Mouse (Mus musculus) skeletal muscle tissue, adult 2 months (tissue): ENCODE measurements around the gene Scai.
"Not testable (repeated sequence)": the region's sequence is repeated elsewhere in the genome, so short reads cannot be mapped to it uniquely, and the experiment has no call there.

Experiments
- DNase-seq: peaks from one replicate; pipeline ENCODE4 v3.0.0-alpha.2; 2012; ENCODE audit warnings: low read depth, low spot score

The Scai gene

DNA sequence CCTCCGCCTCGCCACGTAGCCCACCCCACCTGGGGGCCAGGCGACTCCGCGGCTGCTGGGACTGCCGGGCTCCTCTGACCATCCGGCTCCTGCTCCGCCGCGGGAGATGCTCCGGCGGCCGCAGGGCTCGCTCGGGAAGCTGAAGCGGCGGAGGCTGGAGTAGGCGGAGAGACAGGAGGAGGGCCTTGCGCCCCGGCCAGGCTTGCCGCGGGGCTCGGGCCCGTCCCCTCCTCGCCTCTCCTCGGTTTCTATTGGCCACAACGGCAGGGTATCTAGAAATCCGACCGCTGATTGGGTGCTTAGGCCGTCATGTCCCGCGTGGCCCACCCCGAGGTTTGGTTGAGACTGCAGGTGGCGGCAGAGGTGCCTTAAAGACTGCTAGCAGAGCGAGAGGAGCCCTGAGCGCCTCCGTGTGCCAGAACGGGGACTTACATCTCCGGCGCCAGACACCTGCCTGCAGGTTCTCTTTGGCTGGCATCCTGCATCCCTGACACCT lies at the start of gene Scai:
Scai (minus strand) TSS at position 174 of the 496 bp plus-strand sequence.
- peak; percentile 96 for DNase-seq

DNA sequence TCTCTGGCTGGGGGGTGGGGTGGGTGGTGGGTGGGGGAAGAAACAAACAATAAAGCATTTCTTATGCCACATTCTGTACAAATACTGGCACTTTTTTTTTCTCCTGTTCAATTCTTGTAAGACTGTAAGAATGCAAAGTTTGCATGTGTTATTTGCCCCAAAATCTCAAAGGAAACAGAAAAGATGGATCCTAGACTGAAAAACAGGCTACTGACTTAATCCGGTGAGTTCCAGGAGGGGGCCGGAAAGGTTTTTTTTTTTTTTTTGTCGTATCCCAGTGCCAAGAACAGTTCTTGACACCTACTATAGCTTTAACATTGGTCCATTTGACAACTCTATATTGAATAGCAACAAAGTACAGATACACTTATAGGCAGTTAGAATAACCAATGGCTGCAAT lies 36.2 kb upstream of the Scai start:
- no peak for DNase-seq

DNA sequence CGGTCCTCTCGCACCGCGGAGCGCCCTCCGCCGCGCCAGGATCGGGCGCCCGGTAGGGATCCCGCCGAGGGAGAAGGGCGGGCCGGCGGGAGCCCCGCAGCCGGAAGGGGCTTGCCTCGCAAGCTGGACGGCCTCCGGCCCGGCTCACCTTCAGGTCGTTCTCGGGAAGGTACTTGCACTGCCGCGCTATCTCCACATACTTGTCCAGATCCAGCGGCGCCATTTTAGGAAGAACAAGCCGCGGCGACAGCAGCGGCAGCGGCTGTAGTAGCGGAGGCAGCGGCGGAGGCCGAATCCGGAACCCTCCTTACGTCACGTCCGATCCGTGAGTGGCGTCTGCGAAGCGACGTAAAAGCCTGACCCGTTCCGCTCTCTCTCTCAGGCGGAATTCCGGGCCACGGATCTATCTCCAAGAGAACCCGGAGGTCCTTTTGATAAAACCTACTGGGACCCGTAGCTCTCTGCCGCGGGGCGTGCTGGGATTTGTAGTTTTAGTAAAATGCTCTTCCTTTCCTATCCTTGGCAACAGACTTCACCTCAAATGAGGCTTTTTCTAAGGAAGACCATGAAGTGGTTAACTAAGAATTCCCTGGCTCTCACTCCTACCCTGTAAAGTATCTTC lies 35.6 kb upstream of the Scai start, which contains the start of gene Ppp6c:
Ppp6c (minus strand) TSS at position 433 of the 622 bp plus-strand sequence.
- DNase-seq = peak; percentile 95

DNA sequence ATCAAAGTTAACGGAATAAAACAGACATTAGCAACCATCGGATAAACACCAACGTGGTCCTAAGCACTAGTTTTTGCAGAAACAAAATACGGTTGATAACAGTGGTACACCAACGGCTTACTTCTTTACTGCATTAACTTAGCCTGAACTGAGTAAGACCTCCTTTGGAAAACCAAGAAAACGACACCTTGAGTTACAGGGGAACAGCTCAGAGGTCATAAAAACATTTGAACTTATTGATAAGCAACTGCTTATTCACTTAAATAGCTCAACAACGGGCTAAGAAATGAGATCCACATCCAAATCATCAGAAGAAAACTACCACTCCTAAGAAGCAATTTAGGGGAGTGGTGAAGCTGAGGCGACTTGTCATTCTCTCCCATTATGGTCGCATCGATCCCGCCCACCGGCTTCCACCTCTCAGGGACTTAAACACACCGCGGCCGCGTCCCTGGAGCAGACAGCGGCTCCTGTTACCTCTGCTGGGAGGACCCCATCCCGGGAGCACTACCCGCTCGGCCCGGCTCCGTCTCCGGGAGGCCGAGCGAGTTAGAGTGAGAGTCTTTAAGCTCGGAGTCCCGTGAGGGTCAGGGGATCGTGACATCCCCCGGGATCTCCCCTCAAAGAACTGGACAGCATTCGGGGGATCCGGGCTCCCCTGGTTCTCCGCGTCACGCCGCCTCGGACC lies 34.9 kb upstream of the Scai start:
- not testable (repeated sequence) for DNase-seq

DNA sequence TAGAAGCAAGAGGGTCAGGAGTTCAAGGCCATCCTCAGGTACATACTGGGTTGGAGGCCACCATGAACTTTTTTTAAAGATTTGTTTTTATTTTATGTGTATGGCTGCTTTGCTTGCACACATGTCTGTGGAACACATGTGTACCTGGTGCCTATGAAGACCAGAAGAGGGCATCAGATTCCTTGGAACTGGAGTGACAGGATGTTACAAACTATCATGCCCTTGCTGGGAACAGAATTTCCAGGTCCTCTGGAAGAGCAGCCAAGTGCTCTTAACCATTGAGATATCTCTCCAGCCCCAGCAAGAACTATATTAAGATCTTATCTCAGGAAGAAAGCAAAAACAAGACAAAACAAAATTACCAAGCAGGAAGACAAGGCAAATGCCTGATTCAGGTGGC lies 34.1 kb upstream of the Scai start:
- no peak for DNase-seq

DNA sequence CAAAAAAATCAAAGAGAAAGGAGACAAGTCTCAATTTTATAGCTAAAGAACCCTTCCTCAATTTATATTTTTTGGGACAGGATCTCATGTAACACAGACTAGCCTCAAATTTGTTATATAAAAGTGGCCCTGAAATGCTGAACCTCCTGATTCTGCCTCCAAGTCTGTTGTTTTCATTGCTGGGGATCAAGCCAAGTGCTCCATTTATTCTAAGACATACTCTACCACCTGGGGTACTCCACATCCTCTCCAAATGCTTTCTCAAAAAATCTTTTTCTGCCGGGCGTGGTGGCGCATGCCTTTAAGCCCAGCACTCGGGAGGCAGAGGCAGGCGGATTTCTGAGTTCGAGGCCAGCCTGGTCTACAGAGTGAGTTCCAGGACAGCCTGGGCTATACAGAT lies 29.5 kb upstream of the Scai start:
- DNase-seq = no peak

DNA sequence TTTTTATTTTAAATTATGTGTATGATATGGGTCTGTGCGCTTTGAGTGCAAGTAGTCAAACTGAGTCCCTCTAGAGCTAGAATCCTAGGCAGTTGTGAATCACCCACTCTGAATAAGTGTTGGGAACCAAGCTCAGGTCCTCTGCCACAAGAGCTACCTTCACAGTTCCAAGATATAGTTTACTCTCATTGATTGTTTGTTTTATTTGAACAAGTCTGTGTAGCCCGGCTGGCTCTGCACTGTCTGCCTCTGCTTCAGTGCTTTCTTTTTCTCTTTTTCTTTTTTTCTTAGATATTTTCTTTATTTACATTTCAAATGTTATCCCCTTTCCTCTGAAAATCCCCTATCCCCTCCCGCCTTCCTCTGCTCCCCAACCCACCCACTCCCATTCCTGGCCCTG lies 28.5 kb upstream of the Scai start:
- DNase-seq = no peak

DNA sequence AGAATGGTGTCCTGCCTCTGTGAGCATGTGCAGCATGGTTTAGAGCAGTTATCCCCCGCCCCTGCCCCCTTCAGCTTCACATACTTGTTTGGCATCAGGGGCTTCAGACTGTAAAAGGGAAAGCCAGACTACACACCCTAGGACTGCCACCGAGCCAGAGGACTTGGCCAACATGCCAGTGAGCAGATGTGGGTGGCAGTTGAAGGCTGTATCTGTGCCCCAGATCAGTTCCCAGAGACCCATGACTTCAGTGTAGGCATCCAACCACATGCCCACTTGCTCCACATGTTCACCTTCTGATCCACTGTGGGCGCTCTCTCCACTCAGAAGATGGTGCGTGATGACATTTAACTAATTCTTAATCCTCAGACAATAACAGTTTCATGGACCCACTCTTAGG lies 26.6 kb upstream of the Scai start:
- no peak for DNase-seq

DNA sequence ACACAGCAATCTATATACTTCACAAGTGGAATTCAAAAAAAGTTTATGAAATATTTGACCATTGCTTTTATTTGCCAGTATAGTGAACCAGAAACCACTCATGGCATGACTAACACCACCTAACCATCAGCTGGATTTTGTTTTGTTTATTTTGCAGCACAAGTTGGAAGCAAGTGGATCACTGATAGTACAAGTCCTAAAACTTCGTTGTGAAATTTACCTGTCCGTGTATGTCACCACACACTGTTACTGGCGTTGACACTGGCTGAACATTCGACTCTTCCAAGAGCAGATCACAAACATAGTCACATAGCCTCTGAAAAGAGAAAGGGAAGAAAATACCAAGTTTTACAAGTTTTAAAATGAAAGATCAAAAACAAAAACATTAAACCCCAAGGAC lies 20.2 kb upstream of the Scai start:
- no peak for DNase-seq

DNA sequence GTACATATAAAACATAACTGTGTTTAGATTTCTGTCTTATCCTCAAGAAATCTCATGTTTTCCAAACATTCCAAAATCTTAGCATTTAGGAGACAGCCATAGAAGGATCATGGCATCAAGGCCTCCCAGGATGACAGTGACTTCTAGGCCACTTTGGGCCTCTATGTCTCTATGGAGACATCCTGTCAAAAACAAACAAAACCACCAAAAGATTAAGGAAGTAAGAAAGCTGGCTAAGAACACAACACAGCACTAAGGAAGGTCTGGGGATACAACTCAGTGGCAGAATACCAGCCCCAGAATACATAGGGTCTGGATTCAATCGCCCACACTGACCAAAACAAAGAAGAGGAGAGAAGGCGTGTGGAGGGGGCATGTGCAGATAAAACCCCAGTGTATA lies 12.8 kb upstream of the Scai start:
- DNase-seq = no peak

DNA sequence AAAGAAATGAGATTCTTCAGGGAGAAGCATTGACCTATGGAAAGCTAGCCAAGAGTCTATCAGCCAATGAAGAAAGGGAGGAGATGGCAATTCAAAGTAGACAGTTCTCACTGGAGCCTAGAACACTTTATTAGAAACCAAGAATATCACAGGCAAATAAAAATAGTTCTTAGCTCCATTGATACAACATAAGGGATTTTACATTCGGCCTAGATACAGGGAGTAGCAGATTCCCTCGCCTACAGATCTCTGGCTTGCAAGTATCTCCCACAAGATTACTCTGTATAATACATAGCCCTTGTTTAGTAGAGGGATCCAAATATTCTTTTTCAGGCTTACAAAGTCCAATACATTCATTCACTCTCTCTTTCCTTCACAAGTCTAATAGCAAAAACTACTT lies 4.3 kb upstream of the Scai start:
- DNase-seq = no peak

DNA sequence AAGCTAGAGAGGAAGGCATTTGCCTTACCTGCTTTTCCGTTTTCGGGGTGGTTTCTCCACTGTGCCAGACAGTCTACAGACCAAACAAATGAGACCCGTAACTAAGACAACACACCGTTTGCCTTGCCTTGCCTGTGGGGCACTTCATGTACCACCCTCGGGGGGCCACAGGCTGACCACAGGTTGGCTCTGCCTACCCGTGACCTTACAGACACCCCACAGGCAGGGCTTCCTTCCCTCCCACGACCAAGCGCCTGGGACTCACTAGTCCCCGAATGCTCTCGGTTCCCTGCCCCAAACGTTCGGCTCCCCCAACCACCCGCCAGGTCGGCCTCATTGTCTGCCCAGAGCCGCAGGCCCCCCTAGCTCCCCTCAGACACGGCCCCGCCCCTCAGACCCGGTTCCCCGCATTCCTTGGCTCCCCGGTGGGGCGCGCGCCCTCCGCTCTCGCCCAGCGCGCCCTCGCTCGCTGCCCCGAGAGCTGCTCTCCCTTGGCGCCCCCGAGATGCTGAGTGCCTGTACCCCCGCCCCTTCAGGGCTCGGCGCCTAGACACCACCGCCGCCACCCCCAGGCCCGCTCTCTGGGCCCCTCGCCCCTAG lies 473 bp downstream of the Scai start:
- no peak for DNase-seq

DNA sequence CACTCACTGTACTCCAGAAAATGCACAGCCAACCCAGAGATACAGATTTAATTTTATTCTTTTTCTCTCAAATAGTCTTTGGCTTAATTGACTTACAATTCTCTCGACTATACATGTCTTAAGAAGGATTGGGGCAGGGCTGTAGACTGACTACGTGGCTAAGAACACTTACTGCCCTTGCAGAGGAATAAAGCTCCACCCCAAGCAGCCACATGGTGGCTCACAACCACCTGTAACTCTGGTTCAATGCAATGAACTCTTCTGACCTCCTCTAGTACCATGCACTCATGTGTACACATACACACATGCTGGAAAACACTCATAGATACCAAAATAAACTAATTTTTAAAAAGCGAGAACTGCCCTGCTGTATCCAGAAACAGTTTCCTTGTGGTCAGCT lies 4.6 kb downstream of the Scai start:
- DNase-seq = no peak

DNA sequence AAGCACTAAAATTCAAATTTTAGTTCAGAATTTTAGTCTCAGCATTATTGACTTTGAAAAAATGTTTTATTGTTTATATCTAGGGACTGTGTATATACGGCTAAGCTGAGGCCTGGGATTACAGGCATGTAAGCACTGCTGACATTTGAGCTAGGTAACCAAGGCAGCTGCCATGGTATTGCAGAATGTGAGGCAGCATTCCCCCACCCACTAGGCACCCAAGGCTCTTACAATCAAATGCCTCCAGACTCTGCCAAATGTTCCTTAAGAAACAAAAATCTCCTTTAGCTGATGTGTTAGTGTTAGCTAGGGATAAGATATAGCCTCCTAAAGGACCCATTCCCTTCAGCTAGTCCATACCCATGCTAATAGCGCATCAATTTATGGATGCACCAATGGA lies 6.9 kb downstream of the Scai start:
- no peak for DNase-seq

DNA sequence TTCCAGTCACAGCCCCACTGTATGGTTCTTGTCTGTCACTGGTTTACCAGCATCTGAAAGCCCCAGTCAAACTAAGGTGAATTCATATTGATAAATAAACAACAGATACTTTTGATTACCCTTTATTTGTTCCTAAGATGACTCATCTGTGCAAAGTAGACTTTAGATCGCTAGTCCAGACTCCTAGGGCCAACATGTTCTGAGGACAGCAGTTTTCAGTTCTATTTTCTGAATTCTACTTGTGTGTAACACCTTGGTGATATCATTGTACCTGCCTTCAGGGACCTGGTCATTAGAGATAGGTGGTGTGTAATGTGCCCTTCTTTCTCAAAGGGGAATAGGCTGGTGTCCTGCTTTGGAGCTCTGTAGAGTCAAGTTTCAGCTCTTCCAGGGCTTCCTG lies 29.5 kb downstream of the Scai start:
- DNase-seq = no peak

DNA sequence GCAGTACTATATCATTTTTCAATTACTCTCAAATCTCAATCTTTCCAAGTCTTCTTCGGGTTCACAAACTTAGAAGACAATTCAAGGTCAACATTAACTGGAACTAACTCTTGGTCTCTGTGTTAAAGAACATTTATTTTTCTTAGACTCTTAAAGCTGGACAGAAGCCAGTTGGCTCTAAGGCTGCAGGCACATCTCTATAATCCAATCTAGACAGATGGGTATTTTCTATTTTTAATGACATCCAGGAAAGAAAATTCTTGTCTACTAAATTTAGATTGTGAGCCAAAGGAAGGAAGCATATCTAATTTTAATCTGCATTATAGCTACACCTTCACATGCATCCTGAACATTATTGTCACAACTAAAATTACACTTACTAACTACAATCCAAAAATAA lies 32.6 kb downstream of the Scai start:
- DNase-seq = no peak

DNA sequence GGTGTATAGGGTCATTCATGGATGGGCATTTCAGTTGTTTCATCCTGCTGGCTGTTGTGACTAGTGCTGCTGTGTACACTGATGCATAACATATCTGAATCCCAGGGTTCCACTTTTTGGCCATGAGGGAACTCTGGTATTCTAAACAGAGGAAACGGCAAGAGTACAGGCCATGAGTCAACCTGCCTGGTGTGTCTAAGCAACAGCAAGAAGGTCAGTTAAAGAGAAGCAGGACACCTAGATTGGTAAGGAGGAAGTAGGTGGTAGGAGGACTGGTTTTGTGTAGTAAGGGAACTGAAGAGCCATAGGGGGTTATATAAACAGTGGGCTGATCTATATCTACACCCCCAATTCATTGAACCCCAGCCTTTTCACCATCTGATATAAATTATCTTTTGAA lies 33.7 kb downstream of the Scai start:
- no peak for DNase-seq

DNA sequence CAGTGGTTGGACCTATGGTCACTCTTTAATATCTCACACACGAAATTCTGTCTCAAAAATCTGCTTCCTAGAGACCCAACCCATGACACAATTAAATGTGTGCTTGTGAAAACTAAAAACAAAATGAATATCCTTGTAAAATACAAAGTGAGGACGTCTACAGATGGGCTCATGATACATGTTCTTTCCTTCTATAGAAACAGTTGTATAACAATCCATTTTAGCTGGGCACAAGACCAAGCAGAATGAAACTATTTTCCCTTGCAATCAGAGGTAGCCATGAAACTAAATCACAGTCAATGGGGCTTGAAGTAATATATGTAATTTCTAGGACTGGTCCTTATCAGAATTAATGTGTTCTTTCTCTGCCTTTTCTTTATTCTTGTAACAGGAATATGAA lies 39.6 kb downstream of the Scai start:
- no peak for DNase-seq

DNA sequence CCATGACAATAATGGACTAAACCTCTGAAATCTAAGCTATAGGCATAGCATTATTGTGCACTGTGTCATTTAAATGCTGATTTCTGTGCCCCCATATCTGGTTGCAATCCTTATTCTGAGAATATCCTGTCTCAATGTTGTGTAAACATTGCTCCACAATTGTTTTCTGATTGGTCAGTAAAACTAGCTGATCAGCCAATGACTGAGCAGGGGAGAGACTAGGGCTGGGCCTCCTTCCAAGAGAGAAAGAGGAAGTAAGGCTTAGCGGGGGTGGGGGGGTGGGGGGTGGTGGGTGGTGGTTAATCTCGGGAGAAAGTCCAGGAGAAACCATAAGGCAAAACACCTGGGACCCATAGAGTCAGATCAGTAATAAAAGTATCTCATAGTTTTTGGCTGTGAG lies 42.5 kb downstream of the Scai start:
- no peak for DNase-seq

DNA sequence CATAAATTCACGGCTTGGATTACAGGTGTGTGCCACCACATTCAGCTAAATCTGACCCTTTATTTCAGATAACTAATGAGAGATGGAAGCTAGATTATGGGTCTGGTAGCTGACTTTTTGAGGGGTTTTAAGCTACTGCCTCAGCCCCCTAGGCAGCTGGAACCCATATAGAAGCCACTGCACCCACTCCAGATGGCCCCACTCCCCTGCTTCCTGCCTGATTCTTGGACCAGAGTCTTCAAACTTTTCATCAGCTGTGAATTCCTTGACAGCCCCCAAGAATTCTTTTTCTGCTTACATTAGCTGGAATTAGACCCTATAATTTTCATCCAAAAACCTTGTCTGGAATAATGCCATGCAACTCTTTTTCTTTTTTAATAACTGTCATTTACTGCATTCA lies 44.1 kb downstream of the Scai start:
- no peak for DNase-seq

DNA sequence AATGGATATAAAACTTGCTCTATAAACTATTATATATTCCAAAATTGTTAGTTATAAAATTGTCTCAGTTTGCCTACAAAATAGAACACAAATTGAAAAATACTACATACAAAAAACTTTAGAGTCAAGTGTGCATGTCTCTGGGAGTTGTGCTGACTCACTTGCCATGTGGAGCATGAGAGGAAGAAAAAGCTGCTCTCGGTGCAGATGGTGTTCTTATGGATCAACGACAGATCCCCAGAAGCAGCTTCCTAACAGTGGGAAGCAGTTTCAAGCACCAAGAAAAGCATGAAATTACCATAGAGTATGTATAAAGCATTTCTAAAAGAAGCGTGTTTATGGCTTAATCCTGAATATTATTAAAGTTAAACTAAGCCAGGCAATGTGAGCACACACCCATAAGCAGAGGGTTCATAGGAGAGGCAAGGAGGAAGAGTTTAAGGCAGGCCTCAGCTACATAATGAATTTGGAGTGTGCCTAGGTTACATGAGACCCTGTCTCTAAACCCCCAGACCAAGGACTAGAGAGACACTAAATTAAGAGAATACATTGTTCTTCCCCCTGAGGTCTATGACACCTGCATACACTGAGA lies 48.1 kb downstream of the Scai start:
- DNase-seq = no peak

DNA sequence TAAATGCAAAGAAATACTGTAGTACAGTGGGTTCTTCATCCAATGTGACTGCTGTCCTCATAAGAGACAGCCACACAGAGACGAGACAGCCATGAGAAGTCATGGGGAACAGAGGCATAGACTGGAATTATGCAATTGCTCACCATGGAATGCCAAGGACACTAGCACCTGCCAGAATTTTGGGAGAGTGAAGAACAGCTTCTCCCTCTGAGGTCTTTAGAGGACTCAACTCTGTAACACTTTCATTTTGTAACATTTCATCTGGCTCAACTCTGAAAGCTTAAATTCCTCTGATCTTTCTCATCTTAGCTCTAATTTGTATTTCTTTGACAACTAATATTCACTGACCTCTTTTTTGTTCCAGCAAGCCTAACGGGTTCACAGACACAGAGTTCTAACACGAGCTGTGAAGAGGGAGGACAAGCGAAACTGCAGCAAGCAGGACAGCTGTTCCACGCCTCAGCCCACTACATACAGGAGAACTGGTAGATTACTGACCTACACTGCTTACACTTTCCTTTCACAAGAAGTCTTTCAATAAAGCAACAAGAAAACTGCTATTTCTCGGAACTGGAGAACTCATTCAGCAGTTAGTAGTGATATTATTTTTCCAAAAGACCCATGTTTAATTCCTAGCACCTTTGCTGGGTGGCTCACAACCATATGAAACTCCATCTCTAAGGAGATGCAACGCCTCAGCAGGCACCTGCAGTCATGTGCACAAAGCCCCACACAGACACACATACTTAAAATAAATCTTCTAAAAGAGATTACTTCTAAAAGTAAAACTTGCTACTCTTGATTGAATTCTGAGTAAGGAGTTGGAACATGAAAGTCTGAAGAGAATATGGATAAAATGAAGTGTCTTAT lies 49.7 kb downstream of the Scai start:
- peak; percentile 48 for DNase-seq
